Mouse (Mus musculus) gastrocnemius, postnatal 10 days (tissue): Measurements from ENCODE around the gene Llgl2. TPM values are rescaled to one million over a fixed set of nuclear protein-coding genes. Genes with fewer than 3 reads are reported as not detected.

Experiments used
- DNase-seq: peaks from one replicate; pipeline ENCODE4 v3.0.0; 2021; ENCODE audit warnings: mixed read lengths
- microRNA-seq, 2 experiments: library from miRNA; unstranded; fragments of <30 nt; microRNA quantifications; one replicate each; pipeline ENCODE4 v1.2.0; 2021
- total RNA-seq, 2 experiments: library from RNA; stranded (reverse); gene quantifications; 2 replicates each; pipeline ENCODE4 v1.2.3; 2021

The Llgl2 gene
- total RNA-seq, 2 experiments from 2014 or later = 16.5 to 17.4 TPM

DNA sequence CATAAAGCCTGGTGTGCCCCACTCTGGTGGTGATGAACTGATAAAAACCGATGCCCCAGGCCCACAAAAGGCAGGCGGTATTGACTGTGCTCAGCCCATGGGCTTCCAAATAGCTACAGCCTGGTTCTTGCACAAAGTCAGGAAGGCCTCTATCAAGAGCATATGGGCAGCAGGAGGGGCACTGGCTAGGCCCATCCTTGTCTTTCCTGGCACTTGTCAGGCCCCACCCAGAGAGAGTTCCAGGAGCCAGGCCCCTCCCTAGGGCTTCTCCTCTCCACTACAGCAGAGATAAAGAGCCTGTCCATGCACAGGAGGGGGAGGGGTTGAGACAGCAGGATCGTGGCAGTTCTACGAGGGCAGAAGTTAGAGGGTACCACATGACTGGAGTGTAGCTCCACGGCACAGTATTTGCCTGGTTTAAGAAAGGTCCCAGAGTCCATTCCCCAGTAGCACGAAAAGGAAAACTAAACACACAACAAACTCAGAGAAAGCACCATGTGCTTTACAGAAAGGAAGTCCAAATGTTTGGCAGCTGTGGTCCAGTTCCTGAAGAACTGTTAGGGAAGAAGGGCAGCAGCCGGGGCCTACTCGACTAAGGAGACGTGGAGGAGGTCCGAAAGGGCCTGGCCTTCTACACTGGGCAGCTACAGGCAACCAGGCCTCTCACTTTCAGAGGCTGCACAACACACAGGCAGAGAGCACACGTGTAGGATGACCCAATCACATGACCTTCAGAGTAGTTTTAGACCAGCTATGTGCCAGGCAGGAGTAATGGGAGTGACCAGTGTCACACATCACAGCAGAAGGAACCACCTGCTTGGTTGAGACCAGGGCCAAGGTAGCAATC, 79.8 kb downstream of the Llgl2 start:
- no peak for DNase-seq

GRCm38 (mm10) chr11:115904231-115904955, 80.5 kb downstream of the Llgl2 start:
- no peak for DNase-seq

Small RNAs within 50 kb of the gene (microRNA-seq; reads per million reads assigned to microRNA genes)
- gene Mir5621 = 0 reads per million in 2 experiments

Other genes with a start within 250 kb of the Llgl2 start
- gene Mrps7, start 220.1 kb upstream of the Llgl2 start, total RNA-seq = 10 to 100 TPM; 61.1 to 71.6 TPM
- gene Gga3, start 220.0 kb upstream of the Llgl2 start, total RNA-seq = 10 to 100 TPM in 1 of 2 experiments, 1 to 10 TPM in 1; 9.3 to 21.6 TPM
- gene Mif4gd, start 211.1 kb upstream of the Llgl2 start, total RNA-seq = 10 to 100 TPM; 38.3 to 38.7 TPM
- 10 to 100 TPM; 39.7 to 40.0 TPM for gene Slc25a19, start 195.8 kb upstream of the Llgl2 start, total RNA-seq
- 10 to 100 TPM; 93.7 to 95.9 TPM for gene Grb2, start 115.5 kb upstream of the Llgl2 start, total RNA-seq
- 10 to 100 TPM; 55.6 to 60.0 TPM for gene Tmem94, start 58.6 kb upstream of the Llgl2 start, total RNA-seq
- gene Caskin2, start 10.4 kb upstream of the Llgl2 start, total RNA-seq = 10 to 100 TPM; 16.8 to 22.7 TPM
- gene Tsen54, start 9.3 kb upstream of the Llgl2 start, total RNA-seq = 10 to 100 TPM; 10.3 to 11.1 TPM
- gene Myo15b, start 34.4 kb downstream of the Llgl2 start, total RNA-seq = not detected
- 1 to 10 TPM; 3.6 to 4.1 TPM for gene Smim5, start 75.9 kb downstream of the Llgl2 start, total RNA-seq
- not detected for gene Smim6, start 88.0 kb downstream of the Llgl2 start, total RNA-seq
- gene Sap30bp, start 109.2 kb downstream of the Llgl2 start, total RNA-seq = 10 to 100 TPM; 16.6 to 24.5 TPM
- 1 to 10 TPM; 5.4 to 9.1 TPM for gene Recql5, start 109.4 kb downstream of the Llgl2 start, total RNA-seq
- gene Itgb4, start 150.7 kb downstream of the Llgl2 start, total RNA-seq = 1 to 10 TPM; 4.6 to 4.9 TPM
- 10 to 100 TPM; 14.8 to 19.2 TPM for gene Galk1, start 188.7 kb downstream of the Llgl2 start, total RNA-seq
- 100 to 1,000 TPM; 252 TPM for gene H3f3b, start 203.9 kb downstream of the Llgl2 start, total RNA-seq
- gene Unk, start 206.3 kb downstream of the Llgl2 start, total RNA-seq = 10 to 100 TPM; 13.6 to 15.8 TPM